Mouse (Mus musculus) embryo, embryonic 10.5 days (tissue): ENCODE measurements around the gene Cntn5.

ENCODE experiments used
- DNase-seq: peaks from one replicate; pipeline ENCODE4 v3.0.0-alpha.2; 2015; ENCODE audit warnings: low spot score

Cntn5 gene

DNA sequence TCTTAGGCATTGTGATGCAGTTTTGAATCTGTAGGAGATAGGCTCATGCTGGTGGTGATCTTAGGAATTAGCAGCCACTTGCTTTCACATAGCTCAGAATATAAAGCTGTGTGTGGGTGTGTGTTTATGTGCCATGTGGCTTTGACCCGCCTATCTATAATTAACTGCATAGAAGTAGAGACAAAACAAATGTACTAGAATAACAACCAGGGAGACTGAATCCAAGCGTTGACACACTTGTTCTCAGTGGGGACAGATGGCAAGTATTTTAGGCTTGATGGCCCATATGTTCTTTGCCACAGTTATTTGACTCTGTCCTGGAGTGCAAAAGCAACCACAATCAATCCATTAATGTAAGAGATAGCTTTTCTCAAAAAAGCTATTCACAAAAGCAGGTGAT, 678.6 kb downstream of the Cntn5 start:
- DNase-seq, result no peak

DNA sequence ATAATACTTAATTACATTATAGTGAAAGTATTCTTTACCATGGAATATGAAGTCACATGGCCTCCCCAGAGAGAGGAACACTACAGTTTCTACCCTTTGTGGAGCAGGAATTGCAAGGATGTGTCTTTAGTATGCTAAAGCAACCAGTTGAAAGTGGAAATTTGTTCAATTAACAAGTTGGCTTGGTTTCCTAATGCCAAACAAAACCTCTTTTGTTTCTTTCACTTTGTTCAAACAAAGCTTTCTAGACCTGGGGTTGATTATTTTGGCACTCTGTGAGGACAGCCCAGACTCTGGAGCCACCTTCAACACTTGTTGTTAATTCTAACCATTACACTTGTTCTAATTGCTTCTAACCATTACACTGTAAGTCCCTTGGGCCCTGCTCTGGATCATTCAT, 718.5 kb downstream of the Cntn5 start:
- no peak for DNase-seq

GRCm38 (mm10) chr9:10170526-10170925, 734.0 kb downstream of the Cntn5 start:
- no peak for DNase-seq

GRCm38 (mm10) chr9:10121350-10122057, 783.1 kb downstream of the Cntn5 start:
- DNase-seq, result no peak

DNA sequence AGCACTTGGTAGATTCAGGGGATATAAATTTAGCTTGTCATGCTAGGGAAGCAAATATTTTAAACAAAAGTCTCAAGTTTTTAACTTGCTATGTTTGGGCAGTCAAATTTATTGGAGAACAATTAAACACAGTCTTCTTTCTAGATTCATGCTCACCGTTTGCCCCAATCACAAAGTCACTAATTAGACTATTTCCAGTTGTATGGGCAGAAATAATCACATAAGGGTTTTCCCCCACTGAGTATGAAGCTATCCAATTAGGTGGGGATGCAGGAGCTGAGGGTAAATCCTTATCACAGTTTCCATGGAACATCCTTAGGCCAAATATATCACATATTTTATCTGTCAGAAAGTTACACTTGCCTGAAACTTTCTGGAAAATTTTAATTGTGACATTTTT, 788.0 kb downstream of the Cntn5 start:
- no peak for DNase-seq

DNA sequence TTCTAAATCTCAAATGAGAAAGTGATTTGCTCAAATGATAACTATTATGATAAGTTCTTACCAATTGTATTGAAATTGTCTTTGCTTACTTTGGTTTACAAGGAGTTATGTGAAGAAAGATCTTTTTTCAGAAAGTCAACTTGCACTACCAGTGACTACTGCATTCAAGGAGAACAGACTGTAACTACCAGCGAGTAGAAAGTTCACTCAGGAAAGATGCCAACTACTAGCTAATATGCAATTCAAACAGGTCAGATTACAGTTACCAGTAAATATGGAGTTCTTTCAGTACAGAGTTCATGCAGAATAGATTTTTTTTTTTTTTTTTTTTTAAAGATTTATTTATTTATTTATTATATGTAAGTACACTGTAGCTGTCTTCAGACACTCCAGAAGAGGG, 795.4 kb downstream of the Cntn5 start:
- DNase-seq, result no peak

GRCm38 (mm10) chr9:10107861-10108260, 796.7 kb downstream of the Cntn5 start:
- no peak for DNase-seq

DNA sequence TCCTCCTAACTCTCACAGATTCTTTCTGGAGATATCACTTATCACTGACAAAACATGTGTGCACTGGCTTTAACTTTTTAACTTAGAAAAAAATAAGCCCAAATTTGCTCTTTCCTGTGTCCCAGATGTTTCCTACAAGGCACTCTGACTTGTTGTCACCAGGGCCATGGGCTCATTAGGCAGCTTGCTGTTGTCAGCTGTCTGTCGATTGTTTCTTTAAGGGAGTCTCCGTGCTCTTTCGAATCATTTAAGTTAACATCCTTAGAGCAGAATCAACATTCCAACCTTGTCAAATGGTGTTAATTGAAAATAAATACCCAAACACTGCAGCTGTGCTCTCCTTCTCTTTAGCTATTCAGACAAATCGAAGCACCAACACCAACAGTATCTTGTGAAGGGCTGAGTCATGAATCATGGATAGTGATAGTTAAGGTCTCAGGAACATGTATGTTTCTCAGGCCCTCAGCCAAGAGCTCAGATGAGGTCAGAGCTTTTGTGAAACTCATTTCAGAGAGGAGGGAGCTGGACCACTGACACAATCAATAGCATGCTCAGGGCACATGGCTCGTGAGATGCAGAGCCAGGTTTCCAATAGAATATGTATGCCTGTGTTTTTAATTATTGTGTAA, 802.6 kb downstream of the Cntn5 start:
- peak; percentile 1 for DNase-seq

DNA sequence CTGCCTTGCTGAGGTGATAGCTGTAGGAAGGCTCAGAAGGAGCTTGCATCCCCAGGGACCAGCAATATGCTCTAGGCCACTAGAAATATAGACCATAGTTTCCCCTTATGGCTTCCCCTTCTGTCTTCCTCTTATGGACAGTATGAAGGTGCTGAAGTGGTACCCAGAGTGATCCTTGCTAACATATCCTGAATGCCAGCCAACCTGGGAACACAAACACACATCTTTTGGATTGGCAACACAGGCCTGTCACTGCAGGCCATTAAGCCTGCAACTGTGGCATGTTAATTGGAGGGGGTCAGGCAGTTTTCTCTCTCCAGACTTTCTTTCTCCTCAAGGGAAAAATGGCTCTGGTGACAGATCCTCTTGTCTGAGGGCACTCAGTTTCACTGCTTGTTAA, 828.3 kb downstream of the Cntn5 start:
- no peak for DNase-seq

DNA sequence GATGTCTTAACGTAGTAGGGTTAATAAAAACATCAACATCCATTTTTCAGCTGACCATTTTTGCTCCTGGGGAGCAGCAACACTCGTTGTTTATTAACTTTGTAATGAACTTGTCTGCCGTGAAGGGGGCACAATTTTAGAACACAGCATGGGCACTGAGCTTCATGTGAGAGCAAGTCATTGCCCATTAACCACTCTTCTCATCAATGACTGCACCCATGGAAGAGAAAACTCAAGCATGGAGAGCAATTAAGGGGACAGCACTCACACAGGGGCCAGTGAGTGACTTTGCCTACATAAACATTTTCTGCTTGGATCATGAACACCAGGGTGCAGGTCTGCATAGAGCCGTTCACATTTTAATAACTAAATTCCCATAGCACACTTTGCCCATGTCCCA, 831.2 kb downstream of the Cntn5 start:
- peak; percentile 1 for DNase-seq

DNA sequence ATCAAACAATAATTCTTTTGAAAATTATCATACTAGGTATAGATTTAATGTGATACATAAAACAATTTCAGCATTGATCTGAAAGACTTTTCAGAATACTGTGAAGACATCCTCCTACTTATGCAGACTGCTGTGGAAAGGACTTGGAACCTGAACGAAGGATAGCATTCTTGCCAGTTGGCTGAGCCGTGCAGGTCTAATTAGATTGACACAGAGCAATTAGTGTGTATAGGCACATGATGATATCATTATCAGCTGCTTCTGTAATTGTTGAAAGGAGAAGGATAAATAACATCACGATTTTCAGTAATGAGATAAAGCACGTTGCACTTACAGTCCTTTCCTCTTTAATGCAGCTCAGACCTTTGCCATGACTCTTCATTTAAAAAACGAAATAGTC, 831.7 kb downstream of the Cntn5 start:
- no peak for DNase-seq

DNA sequence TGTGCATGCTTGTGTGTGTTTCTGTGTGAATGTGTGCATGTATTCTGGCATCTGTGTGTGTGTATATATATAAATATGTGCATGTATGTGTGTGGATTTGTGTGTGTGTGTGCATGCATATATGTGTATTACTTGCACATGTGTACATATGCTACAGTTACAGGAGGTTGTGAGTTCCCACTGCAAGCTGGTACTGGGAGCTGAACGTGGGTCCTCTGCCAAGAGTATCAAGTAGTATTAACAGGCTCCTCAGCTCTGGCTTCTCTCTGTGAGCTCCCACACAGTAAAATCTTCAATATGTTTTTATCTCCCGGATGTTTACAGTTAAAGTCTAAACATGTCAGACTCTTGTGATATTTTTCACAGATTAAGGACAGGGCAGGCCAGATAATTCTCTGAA, 833.3 kb downstream of the Cntn5 start:
- no peak for DNase-seq

GRCm38 (mm10) chr9:10044969-10045789, 859.4 kb downstream of the Cntn5 start:
- DNase-seq, result no peak

DNA sequence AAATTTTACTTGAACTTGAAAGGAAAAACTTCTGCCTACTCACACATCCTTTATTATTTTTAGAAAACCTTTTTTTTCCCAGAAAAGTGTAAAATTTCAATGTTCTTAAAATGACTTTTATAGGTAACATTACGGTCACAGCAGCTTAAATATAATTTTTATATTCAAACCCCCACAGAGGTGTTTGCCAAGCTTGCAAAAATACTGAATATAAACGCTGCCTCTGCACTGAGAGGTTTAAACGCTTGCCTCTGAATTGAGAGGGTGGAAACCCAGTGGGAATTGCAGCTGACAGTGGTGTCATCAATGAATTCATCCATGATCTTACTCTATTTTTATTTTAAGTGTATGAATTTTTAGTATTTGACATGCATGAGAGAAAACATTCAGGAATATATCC, 861.6 kb downstream of the Cntn5 start:
- DNase-seq, result no peak

- DNase-seq, result no peak
Observed at GRCm38 (mm10) chr9:10015129-10015528, 889.4 kb downstream of the Cntn5 start.

GRCm38 (mm10) chr9:9984028-9984427, 920.5 kb downstream of the Cntn5 start:
- no peak for DNase-seq

DNA sequence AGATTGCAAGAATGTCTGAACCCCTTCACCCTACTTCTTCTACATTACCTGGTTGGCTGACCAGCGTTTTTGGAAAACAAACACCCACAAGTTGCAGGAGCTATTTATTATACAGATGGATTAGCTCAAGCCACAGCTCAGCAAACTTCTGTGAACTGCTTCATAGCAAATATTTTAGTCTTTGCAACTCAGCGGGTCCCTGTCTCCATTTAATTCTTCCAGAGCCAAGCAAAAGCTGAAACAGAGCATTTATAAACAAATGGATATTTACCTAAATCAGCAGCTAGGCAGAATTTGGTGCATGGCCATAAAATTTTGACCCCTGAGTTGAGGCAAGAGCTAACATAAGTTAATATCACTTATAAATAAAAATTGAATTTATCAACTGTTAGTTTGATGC, 921.4 kb downstream of the Cntn5 start:
- DNase-seq, result no peak

DNA sequence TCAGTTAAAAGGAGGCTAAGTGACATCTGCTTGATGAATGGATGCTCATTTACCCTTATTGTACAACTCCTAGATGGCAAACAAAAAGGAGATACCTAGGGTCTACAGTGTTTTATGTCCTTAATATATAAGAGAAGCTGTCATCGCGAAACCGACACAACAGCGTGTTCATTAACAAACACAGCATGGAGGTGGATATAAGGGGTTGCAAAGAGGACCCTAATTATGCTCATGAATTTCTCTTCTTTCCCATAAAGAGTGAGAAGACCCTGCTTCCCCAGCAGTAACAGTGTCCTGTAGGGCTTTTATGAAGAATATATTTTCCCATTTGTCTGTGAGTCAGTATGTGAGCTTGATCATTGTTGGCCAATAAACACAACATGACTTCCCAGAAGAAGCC, 939.2 kb downstream of the Cntn5 start:
- no peak for DNase-seq

- DNase-seq, result no peak
Observed at GRCm38 (mm10) chr9:9960610-9961172, 943.9 kb downstream of the Cntn5 start.

GRCm38 (mm10) chr9:9949346-9949745, 955.2 kb downstream of the Cntn5 start:
- no peak for DNase-seq

- DNase-seq, result no peak
Observed at GRCm38 (mm10) chr9:9944872-9945271, 959.7 kb downstream of the Cntn5 start.
